Mouse (Mus musculus) G1E (cell line): ENCODE results near the gene Gm17268.

Experiments used
- CTCF ChIP-seq: IDR thresholded peaks from 2 replicates; pipeline ENCODE4 v1.5.1; 2012; ENCODE audit warnings: low read depth, low read length, inconsistent platforms, mixed read lengths
- GATA1 ChIP-seq: IDR thresholded peaks from 2 replicates; pipeline ENCODE4 v1.6.1; 2012; ENCODE audit warnings: borderline replicate concordance, low read length, inconsistent platforms, mixed read lengths

DNA sequence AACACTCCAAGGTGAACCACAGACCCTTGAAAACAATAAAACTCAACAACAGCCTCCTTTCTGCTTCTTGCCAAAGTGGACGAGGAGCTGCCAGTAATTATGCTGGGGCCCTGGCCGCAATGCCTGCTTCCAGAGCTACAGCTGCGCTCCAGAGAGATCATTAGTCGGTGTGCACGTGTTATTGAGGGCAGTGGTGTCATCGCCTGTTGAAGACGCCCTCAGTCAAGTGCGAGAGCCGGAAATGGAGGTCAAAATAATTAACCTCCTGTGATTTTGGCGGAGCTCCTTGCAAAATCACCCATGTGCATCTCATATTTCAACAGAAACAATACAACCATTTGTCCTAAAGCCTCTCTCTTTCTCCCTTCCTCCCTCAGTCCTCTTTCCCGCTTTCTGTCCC, 56.2 kb downstream of the Gm17268 start:
- TF ChIP-seq CTCF = no peak
- no peak for TF ChIP-seq GATA1
